Mouse (Mus musculus) heart, postnatal 36 days (tissue): Measurements from ENCODE around the gene Clk2. TPM values are rescaled to one million over a fixed set of nuclear protein-coding genes. Genes with fewer than 3 reads are reported as not detected.
"Not testable (repeated sequence)": the region's sequence is repeated elsewhere in the genome, so short reads cannot be mapped to it uniquely, and the experiment has no call there.

Experiments
- DNase-seq, 2 experiments: peaks; one replicate each; pipeline ENCODE4 v3.0.0; 2021 to 2022
- intact Hi-C: fragments of 180-260 bp; cut with DNase I; formaldehyde crosslinking; loops from one replicate; pipeline ENCODE4 v1.15.1; 2025
- total RNA-seq, 2 experiments: library from RNA; stranded (reverse); gene quantifications; 2 replicates each; pipeline ENCODE4 v1.2.3; 2021

Gene Clk2
- total RNA-seq, 2 experiments from 2014 or later, result 15.8 to 19.9 TPM

GRCm38 (mm10) chr3:89214681-89215411, 50.3 kb downstream of the Clk2 start, which contains the start of gene Thbs3:
Gene Thbs3, plus strand, starts transcription at chr3:89215180.
- intact Hi-C loops, result loop anchor here (2.0 kb wide), 1 partner anchor 18 kb away; no protein-coding TSS in a partner anchor
- DNase-seq, result peak; percentile 37 to 52

- DNase-seq, result peak; percentile 85 to 86
- intact Hi-C loops, result loop anchor here (2.0 kb wide), 3 partner anchors 19 to 125 kb away; no protein-coding TSS in a partner anchor
These were observed 51.3 kb downstream of the Clk2 start for GRCm38 (mm10) chr3:89215853-89216252.

GRCm38 (mm10) chr3:89216407-89216806, 51.8 kb downstream of the Clk2 start:
- intact Hi-C loops, result loop anchor here (2.0 kb wide), 2 partner anchors 102 to 126 kb away; no protein-coding TSS in a partner anchor
- DNase-seq, result not testable (repeated sequence)

- intact Hi-C loops, result no loop called here
These were observed 53.7 kb downstream of the Clk2 start for GRCm38 (mm10) chr3:89218271-89218670.

GRCm38 (mm10) chr3:89219546-89219945, 55.0 kb downstream of the Clk2 start:
- DNase-seq, result no peak
- intact Hi-C loops, result no loop called here

More at GRCm38 (mm10) chr3:89218271-89218670, 53.7 kb downstream of the Clk2 start:
- no peak for DNase-seq

GRCm38 (mm10) chr3:89221167-89221566, 56.6 kb downstream of the Clk2 start:
- DNase-seq, result no peak
- intact Hi-C loops, result no loop called here

- intact Hi-C loops, result no loop called here
- DNase-seq, result no peak
These were observed 60.2 kb downstream of the Clk2 start for GRCm38 (mm10) chr3:89224796-89225195.

- no peak for DNase-seq
- intact Hi-C loops, result no loop called here
These were observed 60.8 kb downstream of the Clk2 start for GRCm38 (mm10) chr3:89225321-89225815.

GRCm38 (mm10) chr3:89225918-89226317, 61.3 kb downstream of the Clk2 start:
- DNase-seq, result no peak
- intact Hi-C loops, result no loop called here

GRCm38 (mm10) chr3:89226361-89226760, 61.8 kb downstream of the Clk2 start:
- intact Hi-C loops, result no loop called here
- DNase-seq, result no peak

Other genes starting within 250 kb of the Clk2 start
- gene Ash1l, start 214.2 kb upstream of the Clk2 start, total RNA-seq, result 10 to 100 TPM; 37.7 to 39.9 TPM
- 100 to 1,000 TPM; 128 to 152 TPM for gene Dap3, start 213.6 kb upstream of the Clk2 start, total RNA-seq
- gene Rusc1, start 71.5 kb upstream of the Clk2 start, total RNA-seq, result 10 to 100 TPM; 24.4 to 25.1 TPM
- gene Gm43738, start 63.7 kb upstream of the Clk2 start, total RNA-seq, result not detected
- 10 to 100 TPM; 20.0 to 20.7 TPM for gene Fdps, start 62.8 kb upstream of the Clk2 start, total RNA-seq
- not detected for gene Pklr, start 28.7 kb upstream of the Clk2 start, total RNA-seq
- gene Hcn3, start 4.6 kb upstream of the Clk2 start, total RNA-seq, result under 1 TPM; 0.17 to 0.38 TPM
- gene Scamp3, start 12.7 kb downstream of the Clk2 start, total RNA-seq, result 10 to 100 TPM; 49.8 to 49.9 TPM
- gene Fam189b, start 18.3 kb downstream of the Clk2 start, total RNA-seq, result 1 to 10 TPM; 4.6 to 5.5 TPM
- 10 to 100 TPM; 21.3 to 21.8 TPM for gene Gba, start 38.1 kb downstream of the Clk2 start, total RNA-seq
- 1 to 10 TPM; 6.8 to 9.4 TPM for gene Thbs3, start 50.4 kb downstream of the Clk2 start, total RNA-seq
- 10 to 100 TPM; 58.0 to 60.0 TPM for gene Mtx1, start 62.3 kb downstream of the Clk2 start, total RNA-seq
- under 1 TPM; 0.14 to 0.46 TPM for gene Muc1, start 64.3 kb downstream of the Clk2 start, total RNA-seq
- 10 to 100 TPM; 82.3 to 87.0 TPM for gene Krtcap2, start 81.2 kb downstream of the Clk2 start, total RNA-seq
- gene Trim46, start 81.5 kb downstream of the Clk2 start, total RNA-seq, result under 1 TPM; 0.42 to 0.62 TPM
- gene Dpm3, start 94.6 kb downstream of the Clk2 start, total RNA-seq, result 10 to 100 TPM; 50.0 to 52.3 TPM
- 10 to 100 TPM; 20.5 to 23.0 TPM for gene Slc50a1, start 105.8 kb downstream of the Clk2 start, total RNA-seq
- 10 to 100 TPM; 28.3 to 42.6 TPM for gene Efna1, start 116.3 kb downstream of the Clk2 start, total RNA-seq
- gene Efna3, start 158.2 kb downstream of the Clk2 start, total RNA-seq, result not detected
- gene Efna4, start 173.2 kb downstream of the Clk2 start, total RNA-seq, result under 1 TPM; 0.19 to 0.22 TPM
- gene Adam15, start 185.2 kb downstream of the Clk2 start, total RNA-seq, result 10 to 100 TPM; 56.5 to 62.6 TPM
- not detected for gene Dcst2, start 197.2 kb downstream of the Clk2 start, total RNA-seq
- not detected for gene Dcst1, start 200.5 kb downstream of the Clk2 start, total RNA-seq
- 10 to 100 TPM; 20.8 to 23.5 TPM for gene Zbtb7b, start 230.0 kb downstream of the Clk2 start, total RNA-seq
- under 1 TPM; 0.24 to 0.72 TPM for gene Lenep, start 238.0 kb downstream of the Clk2 start, total RNA-seq
- 10 to 100 TPM; 44.0 to 55.1 TPM for gene Flad1, start 247.1 kb downstream of the Clk2 start, total RNA-seq